ENCODE assay signal across 1 mouse cellular context in the genomic region with DNA sequence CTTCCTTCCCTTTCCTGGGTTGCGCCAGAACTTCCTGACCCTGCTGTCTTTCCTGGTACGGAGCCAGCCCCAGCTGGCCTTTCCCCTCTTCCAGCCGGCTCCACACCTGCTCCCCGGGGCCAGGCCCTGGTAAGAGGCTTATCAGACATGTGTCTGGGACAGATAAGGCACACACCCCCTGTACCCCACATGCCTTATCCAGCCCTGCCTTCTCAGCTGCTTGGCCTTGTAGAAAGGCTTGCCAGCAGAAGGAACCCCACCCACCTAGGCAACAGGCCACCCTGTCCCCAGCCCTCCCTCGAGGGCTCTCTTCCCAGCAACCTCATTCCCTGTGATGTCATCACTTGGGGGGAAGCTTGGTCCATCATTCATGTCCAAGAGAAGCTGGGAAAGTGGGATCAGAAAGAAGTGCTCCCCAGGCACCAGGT.
TF ChIP-seq lines count a peak whose summit lies in the region.

No protein-coding gene starts in this region.

TF ChIP-seq in MEL, 35 proteins besides CTCF, POLR2A, EP300 and RAD21 (continued from another document):
- TF ChIP-seq ELF1 (IDR thresholded peaks at IDR 0.05; ENCODE audit: low read depth, low read length): peak; percentile 68; the same call in 1 of the 2 replicates
- TF ChIP-seq TAL1 (IDR thresholded peaks at IDR 0.05; ENCODE audit: low read length): peak; percentile 95
- TF ChIP-seq POLR2AphosphoS5 (IDR thresholded peaks at IDR 0.05; ENCODE audit: borderline replicate concordance, low read depth, low read length): no peak
- TF ChIP-seq MEF2A (IDR thresholded peaks at IDR 0.05; ENCODE audit: extremely low read depth, insufficient replicate concordance, low read depth, low read length, poor library complexity, severe bottlenecking): peak; percentile 33; the same call in 1 of the 2 replicates
- TF ChIP-seq NELFE (IDR thresholded peaks at IDR 0.05; ENCODE audit: low read depth, low read length): no peak
- peak; percentile 93 for TF ChIP-seq RCOR1 (IDR thresholded peaks at IDR 0.05; ENCODE audit: low read depth, low read length)
- TF ChIP-seq MAX (IDR thresholded peaks at IDR 0.05; ENCODE audit: low read length): peak; percentile 78
- TF ChIP-seq MYB (IDR thresholded peaks at IDR 0.05; ENCODE audit: low read depth, low read length): peak; percentile 27; the same call in 1 of the 2 replicates
- TF ChIP-seq ZC3H11A (IDR thresholded peaks at IDR 0.05; ENCODE audit: low read depth, low read length): peak; percentile 26; the same call in 1 of the 2 replicates
- no peak for TF ChIP-seq E2F4 (IDR thresholded peaks at IDR 0.05; ENCODE audit: borderline replicate concordance, low read depth, low read length)
- peak; percentile 53; the same call in 1 of the 2 replicates for TF ChIP-seq POLR2AphosphoS2 (IDR thresholded peaks at IDR 0.05; ENCODE audit: low read length)
- 0 out of 2 replicates have a peak, but pooled peaks have one; percentile 51 for TF ChIP-seq GABPA (IDR thresholded peaks at IDR 0.05; ENCODE audit: low read depth, low read length)
- TF ChIP-seq CHD1 (IDR thresholded peaks at IDR 0.05; ENCODE audit: low read depth, low read length): no peak
- TF ChIP-seq MYC (IDR thresholded peaks at IDR 0.05; ENCODE audit: low read depth, low read length): peak; percentile 61; the same call in 1 of the 2 replicates
- TF ChIP-seq MAZ (IDR thresholded peaks at IDR 0.05; ENCODE audit: low read depth, low read length): peak; percentile 90
- TF ChIP-seq ETS1 (IDR thresholded peaks at IDR 0.05; ENCODE audit: low read depth, low read length): peak; percentile 100
- peak; percentile 98 for TF ChIP-seq SIN3A (IDR thresholded peaks at IDR 0.05; ENCODE audit: low read length)
- no peak for TF ChIP-seq USF1 (IDR thresholded peaks at IDR 0.05; ENCODE audit: low read depth, low read length)
- peak; percentile 89 for TF ChIP-seq BHLHE40 (IDR thresholded peaks at IDR 0.05; ENCODE audit: borderline replicate concordance, low read depth, low read length)
- TF ChIP-seq GATA1 (IDR thresholded peaks at IDR 0.05; ENCODE audit: low read depth, low read length): peak; percentile 98
- TF ChIP-seq TBP (IDR thresholded peaks at IDR 0.05; ENCODE audit: low read depth, low read length): no peak
- no peak for TF ChIP-seq UBTF (IDR thresholded peaks at IDR 0.05; ENCODE audit: borderline replicate concordance, insufficient read depth, low read depth, low read length)
- no peak for TF ChIP-seq JUND (IDR thresholded peaks at IDR 0.05; ENCODE audit: low read depth, low read length)
- peak; percentile 55; the same call in 1 of the 2 replicates for TF ChIP-seq MAFK (IDR thresholded peaks at IDR 0.05; ENCODE audit: borderline replicate concordance, low read depth, low read length)
- no peak for TF ChIP-seq USF2 (IDR thresholded peaks at IDR 0.05; ENCODE audit: borderline replicate concordance in 1 of 2, insufficient read depth in 1 of 2, low read depth in 1 of 2, low read length in 2 of 2)
